Mouse (Mus musculus) megakaryocyte, embryonic 14.5 days (primary cell): Measurements from ENCODE around the gene Pigh. TPM values are rescaled to one million over a fixed set of nuclear protein-coding genes. Genes with fewer than 3 reads are reported as not detected.

ENCODE experiments used
- H3K27me3 ChIP-seq: replicated peaks from 2 replicates; pipeline ENCODE3; 2012; ENCODE audit warnings: inconsistent platforms
- H3K36me3 ChIP-seq: replicated peaks from 2 replicates; pipeline ENCODE3; 2012; ENCODE audit warnings: low read length, inconsistent platforms, mixed read lengths
- H3K4me1 ChIP-seq: 2 replicates; pipeline ENCODE4 v1.6.1; 2012; ENCODE audit warnings: inconsistent platforms
- H3K4me3 ChIP-seq: replicated peaks from 2 replicates; pipeline ENCODE3; 2012; ENCODE audit warnings: moderate library complexity, mild to moderate bottlenecking, inconsistent platforms
- H3K9me3 ChIP-seq: 2 replicates; pipeline ENCODE4 v1.6.1; 2012; ENCODE audit warnings: inconsistent platforms
- FLI1 ChIP-seq: IDR thresholded peaks from 2 replicates; pipeline ENCODE4 v1.6.1; 2012; ENCODE audit warnings: low read length, inconsistent platforms, mixed read lengths
- GATA1 ChIP-seq: IDR thresholded peaks from 3 replicates; pipeline ENCODE4 v1.6.1; 2012; ENCODE audit warnings: mixed read lengths, low read length, inconsistent platforms, borderline replicate concordance
- polyA plus RNA-seq: library from polyadenylated mRNA; stranded (reverse); fragments of >175 nt; gene quantifications from 2 replicates; pipeline ENCODE4 v1.2.3, GENCODE M21; 2012; ENCODE audit warnings: low replicate concordance; ENCODE audit not compliant: insufficient read depth

Gene Pigh
- polyA plus RNA-seq, 1 experiment: 1.2 TPM

DNA sequence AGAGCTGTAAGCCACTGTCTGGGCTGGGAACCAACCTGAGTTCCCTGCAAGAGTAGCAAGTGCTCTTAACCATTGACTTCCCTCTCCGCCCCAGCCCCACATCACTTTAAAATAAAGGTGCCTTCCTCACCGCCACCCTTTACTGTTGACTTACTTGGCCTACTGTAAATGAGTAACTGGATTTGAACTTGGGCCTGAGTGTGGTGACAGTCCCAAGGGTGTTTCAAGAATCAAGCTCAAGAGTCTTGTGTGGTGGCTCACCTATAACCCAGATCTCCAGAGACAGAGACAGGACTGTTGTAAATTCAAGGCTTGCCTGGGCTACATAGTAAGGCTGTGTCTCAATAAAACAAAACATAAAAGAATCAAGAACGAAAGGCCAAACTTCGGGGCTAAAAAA is 29.5 kb upstream of the Pigh start:
- Histone ChIP-seq H3K27me3 (peaks cover 17% of the 10 kb centered on the region), H3K36me3 (no peaks in the 10 kb centered on the region), H3K4me1 (no peaks in the 10 kb centered on the region), H3K4me3 (no peak overlapping the region), H3K9me3 (no peaks in the 10 kb centered on the region)
- TF ChIP-seq FLI1 (no peak), GATA1 (no peak)

DNA sequence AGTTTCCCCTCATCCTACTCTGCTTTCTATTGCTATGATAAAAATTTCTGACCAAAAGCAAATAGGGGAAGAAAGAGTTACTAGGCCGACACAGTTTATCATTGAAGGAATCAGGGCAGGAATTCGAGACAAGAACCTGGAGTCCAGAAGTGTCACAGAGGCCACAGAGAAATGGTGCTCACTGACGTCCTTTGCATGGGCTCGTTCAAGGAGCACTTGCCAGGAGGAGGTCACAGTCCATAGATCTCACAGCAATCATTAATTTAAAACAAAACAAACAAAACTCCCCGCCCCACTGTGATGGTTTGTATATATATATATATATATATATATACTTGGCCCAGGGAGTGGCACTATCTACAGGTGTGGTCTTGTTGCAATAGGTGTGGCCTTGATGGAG is 15.9 kb upstream of the Pigh start:
- no peak overlapping the region for H3K4me3 ChIP-seq
- no peaks in the 10 kb centered on the region for H3K36me3 ChIP-seq
- peaks cover 11% of the 10 kb centered on the region; the same call in 1 of the 2 replicates for H3K9me3 ChIP-seq
- TF ChIP-seq GATA1: no peak
- no peak for TF ChIP-seq FLI1
- peaks cover 23% of the 10 kb centered on the region for H3K27me3 ChIP-seq
- H3K4me1 ChIP-seq: peaks cover 5% of the 10 kb centered on the region; the same call in 1 of the 2 replicates

DNA sequence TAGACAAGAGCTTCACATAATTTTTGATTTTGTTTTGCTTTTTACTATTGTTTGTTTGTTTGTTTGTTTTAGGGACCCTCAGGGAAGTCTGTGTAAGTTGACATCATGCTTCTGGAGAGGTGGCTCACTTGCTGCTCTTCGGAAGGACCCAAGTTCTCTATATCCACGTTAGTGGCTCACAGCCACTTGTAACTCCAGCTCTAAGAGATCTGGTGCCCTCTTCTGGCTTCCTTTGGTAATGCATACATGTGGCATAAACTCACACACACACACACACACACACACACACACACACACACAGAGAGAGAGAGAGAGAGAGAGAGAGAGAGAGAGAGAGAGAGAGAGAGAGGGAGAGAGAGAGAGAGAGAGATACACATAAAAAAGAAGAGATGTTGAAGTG is 15.1 kb upstream of the Pigh start:
- peaks cover 5% of the 10 kb centered on the region; the same call in 1 of the 2 replicates for H3K4me1 ChIP-seq
- peaks cover 25% of the 10 kb centered on the region for H3K27me3 ChIP-seq
- no peak for TF ChIP-seq FLI1
- no peaks in the 10 kb centered on the region for H3K36me3 ChIP-seq
- no peak overlapping the region for H3K4me3 ChIP-seq
- H3K9me3 ChIP-seq: peaks cover 11% of the 10 kb centered on the region; the same call in 1 of the 2 replicates

DNA sequence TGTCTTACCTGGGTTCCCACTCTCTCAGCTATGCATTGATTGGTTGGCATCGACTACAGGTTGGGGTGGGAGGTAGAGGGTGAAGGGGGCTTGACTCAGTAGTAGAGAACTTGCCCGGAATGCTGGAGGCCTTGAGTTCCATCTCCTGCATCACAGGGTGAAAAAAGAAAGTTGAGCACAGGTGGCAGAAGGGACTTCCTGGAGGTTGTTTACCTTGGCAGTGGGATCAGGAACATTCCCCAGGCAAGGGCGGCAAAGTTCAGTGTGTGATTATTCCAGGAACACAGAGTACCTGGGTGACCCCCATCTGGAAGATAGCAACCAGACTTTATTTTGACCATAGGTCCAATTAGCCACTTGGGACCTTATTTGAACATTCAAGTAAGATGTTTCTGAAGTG is 14.3 kb upstream of the Pigh start:
- Histone ChIP-seq H3K4me3 (no peak overlapping the region), H3K36me3 (no peaks in the 10 kb centered on the region), H3K4me1 (peaks cover 5% of the 10 kb centered on the region; the same call in 1 of the 2 replicates), H3K9me3 (peaks cover 11% of the 10 kb centered on the region; the same call in 1 of the 2 replicates), H3K27me3 (peaks cover 26% of the 10 kb centered on the region)
- TF ChIP-seq GATA1 (no peak), FLI1 (no peak)

DNA sequence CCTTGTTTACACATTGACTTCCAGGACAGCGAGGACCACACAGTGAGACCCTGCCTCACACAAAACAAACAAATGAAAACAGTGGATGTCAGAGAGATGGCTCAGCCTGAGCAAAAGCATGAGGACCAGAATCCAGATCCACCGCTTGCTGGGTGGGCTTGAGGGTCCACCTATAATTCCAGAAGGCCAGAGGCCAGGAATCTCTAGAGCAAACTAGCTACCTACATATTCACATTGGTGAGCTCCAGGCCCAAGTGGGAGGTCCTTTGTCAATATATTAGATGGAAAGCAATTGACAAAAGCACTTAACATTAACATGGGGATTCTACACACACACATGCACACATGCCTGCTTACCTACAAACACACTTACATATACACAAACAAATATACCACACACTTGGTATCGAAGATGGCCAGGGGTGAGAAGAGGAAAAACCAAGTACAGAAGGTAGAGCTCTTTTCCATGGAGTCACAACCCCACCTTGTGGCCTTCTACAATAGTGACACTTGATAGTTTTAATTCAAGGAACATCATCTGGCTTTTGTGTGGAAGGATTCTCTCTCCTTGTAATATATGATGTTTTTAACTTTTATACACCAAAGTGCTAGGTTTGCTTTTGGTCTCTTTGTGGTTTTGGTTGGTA is 7.8 kb upstream of the Pigh start:
- no peak for TF ChIP-seq GATA1
- TF ChIP-seq FLI1: no peak
- Histone ChIP-seq H3K4me3 (no peak overlapping the region), H3K9me3 (peaks cover 10% of the 10 kb centered on the region), H3K36me3 (no peaks in the 10 kb centered on the region), H3K27me3 (peaks cover 28% of the 10 kb centered on the region), H3K4me1 (peaks cover 19% of the 10 kb centered on the region)

DNA sequence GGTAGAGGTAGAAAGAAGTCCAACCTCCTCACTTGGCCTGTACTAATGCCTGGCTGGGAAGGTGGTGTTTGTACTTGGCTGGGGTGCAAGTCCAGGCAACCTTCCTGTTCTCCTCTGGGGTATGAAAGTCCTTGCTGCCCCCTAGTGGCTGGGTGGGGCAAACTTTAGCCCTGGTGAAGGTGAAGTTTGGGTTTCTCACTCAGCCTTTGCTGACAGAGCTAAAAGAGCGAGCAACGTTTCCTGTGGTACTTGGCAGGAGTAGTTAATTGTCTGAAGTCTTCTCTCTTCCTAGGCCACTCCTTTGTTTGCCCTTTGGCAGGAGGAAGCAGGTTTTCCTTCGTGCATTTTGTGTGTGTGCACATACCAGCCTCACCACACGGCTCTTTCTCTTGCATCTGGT is 3.1 kb upstream of the Pigh start:
- TF ChIP-seq GATA1 (no peak), FLI1 (no peak)
- H3K27me3 ChIP-seq: peaks cover 4% of the 10 kb centered on the region

DNA sequence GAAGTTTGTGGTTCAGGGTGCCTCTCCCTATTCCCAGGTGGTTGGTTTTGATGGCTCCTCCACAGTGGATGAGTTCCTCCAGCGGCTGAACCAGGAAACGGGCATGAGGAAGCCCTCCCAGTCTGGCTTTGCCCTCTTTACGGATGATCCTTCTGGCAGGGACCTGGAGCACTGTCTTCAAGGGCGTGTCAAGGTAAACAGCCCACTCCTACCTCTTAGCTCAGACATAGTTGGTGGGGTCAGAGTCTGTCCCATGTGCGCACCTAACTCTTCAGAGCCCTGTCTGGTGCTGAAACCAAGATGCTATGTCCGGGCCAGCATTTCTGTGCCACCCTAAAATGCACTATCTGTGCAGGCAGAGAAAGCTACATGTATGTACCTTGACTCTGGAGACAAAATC is 16.1 kb downstream of the Pigh start:
- TF ChIP-seq FLI1 (no peak), GATA1 (no peak)
- no peak overlapping the region for H3K4me3 ChIP-seq
- H3K9me3 ChIP-seq: no peaks in the 10 kb centered on the region
- H3K27me3 ChIP-seq: peaks cover 22% of the 10 kb centered on the region
- H3K36me3 ChIP-seq: peaks cover 66% of the 10 kb centered on the region
- H3K4me1 ChIP-seq: peaks cover 31% of the 10 kb centered on the region

More for the DNA sequence above, 3.1 kb upstream of the Pigh start:
- Histone ChIP-seq H3K4me1 (peaks cover 28% of the 10 kb centered on the region), H3K36me3 (peaks cover 3% of the 10 kb centered on the region), H3K4me3 (peak overlapping the region; percentile 11), H3K9me3 (peaks cover 10% of the 10 kb centered on the region)

DNA sequence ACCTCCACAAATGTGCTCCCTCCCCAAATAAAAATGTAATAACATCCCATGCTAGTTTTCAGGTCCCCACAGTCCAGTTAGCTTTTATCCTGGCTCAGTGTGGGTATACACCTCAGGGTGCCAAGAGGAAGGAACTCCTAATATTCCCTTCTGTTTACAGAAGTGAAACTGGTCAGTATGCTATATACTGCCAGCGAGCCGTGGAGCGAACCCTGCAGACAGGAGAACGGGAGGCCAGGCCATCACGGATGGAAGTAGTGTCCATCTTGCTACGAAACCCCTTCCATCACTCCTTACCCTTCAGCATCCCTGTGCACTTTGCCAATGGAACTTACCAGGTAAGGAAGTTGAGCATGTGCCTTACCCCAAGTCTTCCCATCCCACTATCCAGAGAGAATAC is 16.9 kb downstream of the Pigh start:
- no peaks in the 10 kb centered on the region for H3K9me3 ChIP-seq
- TF ChIP-seq FLI1 (no peak), GATA1 (no peak)
- H3K36me3 ChIP-seq: peaks cover 59% of the 10 kb centered on the region
- peaks cover 31% of the 10 kb centered on the region for H3K4me1 ChIP-seq
- no peak overlapping the region for H3K4me3 ChIP-seq
- H3K27me3 ChIP-seq: peaks cover 30% of the 10 kb centered on the region

DNA sequence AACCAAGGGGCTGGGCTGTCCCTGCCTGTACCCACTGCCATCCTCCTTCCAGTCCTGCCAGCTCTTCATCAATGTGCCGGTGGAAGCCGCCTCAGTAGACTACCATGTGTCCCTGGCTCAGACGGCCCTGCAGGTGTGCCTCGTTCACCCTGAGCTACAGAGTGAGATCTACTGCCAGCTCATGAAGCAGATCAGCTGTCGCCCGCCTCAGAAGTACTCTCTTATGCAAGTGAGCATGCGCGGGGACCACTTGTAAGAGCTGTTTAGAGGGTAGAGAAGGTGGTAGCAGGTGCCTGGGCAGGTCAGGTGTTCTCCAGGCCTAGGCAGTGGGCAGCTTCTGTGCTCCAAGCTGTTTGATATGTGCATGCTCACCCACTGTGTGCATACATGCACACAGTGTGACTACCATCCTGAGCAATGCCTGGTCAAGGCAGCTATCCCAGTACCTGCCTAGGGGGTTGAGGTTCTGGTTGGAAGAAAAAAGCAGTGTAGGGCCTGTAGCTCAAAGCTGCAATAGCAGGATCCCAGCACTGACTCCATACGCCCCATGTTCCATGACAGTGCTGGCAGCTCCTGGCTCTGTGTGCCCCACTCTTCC is 18.6 kb downstream of the Pigh start:
- H3K36me3 ChIP-seq: peaks cover 42% of the 10 kb centered on the region
- no peak for TF ChIP-seq FLI1
- no peak for TF ChIP-seq GATA1
- H3K4me1 ChIP-seq: peaks cover 31% of the 10 kb centered on the region
- peaks cover 45% of the 10 kb centered on the region for H3K27me3 ChIP-seq
- no peak overlapping the region for H3K4me3 ChIP-seq
- no peaks in the 10 kb centered on the region for H3K9me3 ChIP-seq

DNA sequence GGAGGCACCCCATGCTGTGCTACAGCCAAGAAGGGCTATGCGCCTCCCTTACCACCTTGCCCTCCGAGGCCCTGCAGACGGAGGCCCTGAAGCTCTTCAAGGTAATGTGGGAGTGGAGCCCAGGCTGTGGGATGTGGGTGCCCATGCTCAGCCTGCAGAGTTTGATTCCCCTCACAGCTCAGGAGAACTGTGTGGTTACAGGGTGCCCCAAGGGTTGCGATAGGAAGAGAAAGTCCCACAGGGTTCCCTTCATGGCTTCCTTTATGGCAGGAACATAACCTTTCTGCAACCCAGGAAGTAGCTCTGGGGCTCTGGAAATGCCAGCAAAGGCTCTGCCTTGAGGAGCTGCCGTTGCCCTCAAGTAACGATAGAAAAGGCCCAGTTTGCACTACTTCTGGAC is 19.5 kb downstream of the Pigh start:
- TF ChIP-seq FLI1: no peak
- no peak for TF ChIP-seq GATA1

More for the DNA sequence above, 19.5 kb downstream of the Pigh start:
- Histone ChIP-seq H3K9me3 (no peaks in the 10 kb centered on the region), H3K36me3 (peaks cover 33% of the 10 kb centered on the region), H3K27me3 (peaks cover 54% of the 10 kb centered on the region), H3K4me1 (peaks cover 31% of the 10 kb centered on the region), H3K4me3 (peak overlapping the region; percentile 33)
